Mouse (Mus musculus) left cerebral cortex, postnatal 25 days (tissue): ENCODE results near the gene Prss57. TPM values are rescaled to one million over a fixed set of nuclear protein-coding genes. Genes with fewer than 3 reads are reported as not detected.

ENCODE experiments used
- DNase-seq, 2 experiments: peaks; one replicate each; pipeline ENCODE4 v3.0.0; 2022; ENCODE audit warnings: low spot score in 2 of 2, mixed read lengths in 1 of 2
- intact Hi-C: fragments of 180-260 bp; cut with DNase I; formaldehyde crosslinking; loops from one replicate; pipeline ENCODE4 v1.15.1; 2025
- total RNA-seq, 2 experiments: library from RNA; stranded (reverse); gene quantifications; 2 replicates each; pipeline ENCODE4 v1.2.3; 2021

Gene Prss57
- total RNA-seq, 2 experiments from 2014 or later, result 0.62 to 1.1 TPM

- peak; percentile 81 to 86 for DNase-seq
- intact Hi-C loops, result loop anchor here (1.0 kb wide), 1 partner anchor 19 kb away; the partner anchor contains the start of gene Palm
Measured at GRCm38 (mm10) chr10:79811736-79812637, 21.2 kb upstream of the Prss57 start.

GRCm38 (mm10) chr10:79808728-79809127 is 18.0 kb upstream of the Prss57 start:
- intact Hi-C loops, result no loop called here
- DNase-seq, result no peak

GRCm38 (mm10) chr10:79807826-79808225 is 17.1 kb upstream of the Prss57 start:
- intact Hi-C loops, result no loop called here
- DNase-seq, result no peak

- intact Hi-C loops, result no loop called here
- DNase-seq, result no peak
Measured at GRCm38 (mm10) chr10:79806972-79807371, 16.2 kb upstream of the Prss57 start.

- no peak for DNase-seq
- intact Hi-C loops, result no loop called here
Measured at GRCm38 (mm10) chr10:79806331-79806730, 15.6 kb upstream of the Prss57 start.

- no peak for DNase-seq
- intact Hi-C loops, result no loop called here
Measured at GRCm38 (mm10) chr10:79805636-79806035, 14.9 kb upstream of the Prss57 start.

GRCm38 (mm10) chr10:79803716-79804323 is 13.1 kb upstream of the Prss57 start:
- intact Hi-C loops, result no loop called here
- DNase-seq, result peak; percentile 95 to 98

GRCm38 (mm10) chr10:79802331-79802971 is 11.7 kb upstream of the Prss57 start:
- peak; percentile 53 to 83 for DNase-seq
- intact Hi-C loops, result no loop called here

- intact Hi-C loops, result no loop called here
- DNase-seq, result no peak
Measured at GRCm38 (mm10) chr10:79801837-79802236, 11.1 kb upstream of the Prss57 start.

GRCm38 (mm10) chr10:79800508-79800907 is 9.7 kb upstream of the Prss57 start:
- DNase-seq, result no peak
- intact Hi-C loops, result no loop called here

- intact Hi-C loops, result no loop called here
- DNase-seq, result no peak
Measured at GRCm38 (mm10) chr10:79798289-79798928, 7.6 kb upstream of the Prss57 start.

- intact Hi-C loops, result no loop called here
- DNase-seq, result no peak
Measured at GRCm38 (mm10) chr10:79797326-79797725, 6.6 kb upstream of the Prss57 start.

- intact Hi-C loops, result no loop called here
- no peak for DNase-seq
Measured at GRCm38 (mm10) chr10:79795905-79796304, 5.1 kb upstream of the Prss57 start.

- intact Hi-C loops, result no loop called here
- DNase-seq, result peak; percentile 33 to 38
Measured at GRCm38 (mm10) chr10:79794491-79794931, 3.8 kb upstream of the Prss57 start.

- intact Hi-C loops, result loop anchor here (1.0 kb wide), 1 partner anchor 18 kb away; no protein-coding TSS in a partner anchor
- DNase-seq, result peak; percentile 59 to 87
Measured at GRCm38 (mm10) chr10:79793738-79794490, 3.2 kb upstream of the Prss57 start.

- intact Hi-C loops, result loop anchor here (1.0 kb wide), 1 partner anchor 19 kb away; no protein-coding TSS in a partner anchor
- peak; percentile 80 to 87 for DNase-seq
Measured at GRCm38 (mm10) chr10:79793051-79793737, 2.4 kb upstream of the Prss57 start, which contains the start of gene Palm. TSS of gene Palm (plus strand) at chr10:79793572.

- no peak for DNase-seq
- intact Hi-C loops, result loop anchor here (1.0 kb wide), 1 partner anchor 20 kb away; no protein-coding TSS in a partner anchor
Measured at GRCm38 (mm10) chr10:79792339-79793040, 1.7 kb upstream of the Prss57 start.

GRCm38 (mm10) chr10:79789581-79789980 is 1.2 kb downstream of the Prss57 start:
- intact Hi-C loops, result loop anchor here (5.0 kb wide), 1 partner anchor 92 kb away; no protein-coding TSS in a partner anchor
- no peak for DNase-seq
